Mouse (Mus musculus) embryonic fibroblast, embryonic 13.5 days (primary cell): Measurements from ENCODE around the gene Plxna2.

Source experiments
- CTCF ChIP-seq: IDR thresholded peaks from 2 replicates; pipeline ENCODE4 v1.5.1; 2011; ENCODE audit warnings: mild to moderate bottlenecking, control low read depth, low read length, moderate library complexity, borderline replicate concordance; ENCODE audit not compliant: insufficient read depth
- POLR2A ChIP-seq: IDR thresholded peaks from 2 replicates; pipeline ENCODE4 v1.6.1; 2011; ENCODE audit warnings: low read depth, mild to moderate bottlenecking, control low read depth, low read length, moderate library complexity

- TF ChIP-seq POLR2A (no peak), CTCF (no peak)
Observed at GRCm38 (mm10) chr1:194797843-194798242, 179.8 kb downstream of the Plxna2 start.
